Mouse (Mus musculus) liver, embryonic 15.5 days (tissue): Measurements from ENCODE around the gene Zbed6. TPM values are rescaled to one million over a fixed set of nuclear protein-coding genes. Genes with fewer than 3 reads are reported as not detected.

ENCODE experiments used
- ATAC-seq: fragments of 200-750 bp; cut with Nextera tagmentation; 2 replicates; pipeline ENCODE4 v1.8.0; 2017; ENCODE audit warnings: moderate number of reproducible peaks, mild to moderate bottlenecking, moderate library complexity; ENCODE audit not compliant: insufficient read depth
- H3K27ac ChIP-seq: fragments of 300-500 bp; sonication (generic); replicated peaks from 2 replicates; pipeline ENCODE4 v1.5.1; 2015; ENCODE audit warnings: mild to moderate bottlenecking, inconsistent platforms
- H3K27me3 ChIP-seq: fragments of 300-500 bp; sonication (generic); 2 replicates; pipeline ENCODE4 v1.6.1; 2015; ENCODE audit warnings: mild to moderate bottlenecking, inconsistent platforms
- H3K36me3 ChIP-seq: fragments of 300-500 bp; sonication (generic); replicated peaks from 2 replicates; pipeline ENCODE4 v1.6.1; 2015; ENCODE audit warnings: moderate library complexity, mild to moderate bottlenecking, inconsistent platforms
- H3K4me1 ChIP-seq: fragments of 300-500 bp; sonication (generic); replicated peaks from 2 replicates; pipeline ENCODE4 v1.6.1; 2015; ENCODE audit warnings: inconsistent platforms
- H3K4me2 ChIP-seq: fragments of 300-500 bp; sonication (generic); 2 replicates; pipeline ENCODE4 v1.6.1; 2015; ENCODE audit warnings: moderate library complexity, mild to moderate bottlenecking, inconsistent platforms
- H3K4me3 ChIP-seq: fragments of 300-500 bp; sonication (generic); replicated peaks from 2 replicates; pipeline ENCODE4 v1.5.1; 2015; ENCODE audit warnings: mild to moderate bottlenecking, inconsistent platforms
- H3K9ac ChIP-seq: fragments of 300-500 bp; sonication (generic); 2 replicates; pipeline ENCODE4 v1.6.1; 2015; ENCODE audit warnings: moderate library complexity, mild to moderate bottlenecking, inconsistent platforms
- H3K9me3 ChIP-seq: fragments of 300-500 bp; sonication (generic); replicated peaks from 2 replicates; pipeline ENCODE4 v1.6.1; 2016; ENCODE audit warnings: inconsistent platforms
- WGBS: fragments of 180-500 bp; shearing (Covaris S2); methylation state at CpG from one replicate; pipeline ENCODE4 v1.1.7; 2015; ENCODE audit warnings: mixed read lengths; ENCODE audit not compliant: insufficient replicate concordance; 5-methylcytosine and 5-hydroxymethylcytosine counted together
- polyA plus RNA-seq: library from polyadenylated mRNA; unstranded; fragments of >200 nt; fragmentation: Nextera tagmentation; extraction: Ambion mirVana; gene quantifications from 2 replicates; pipeline ENCODE4 v1.2.1, GENCODE M21; 2015

The Zbed6 gene
- polyA plus RNA-seq, 1 experiment from 2014 or later: not detected

DNA sequence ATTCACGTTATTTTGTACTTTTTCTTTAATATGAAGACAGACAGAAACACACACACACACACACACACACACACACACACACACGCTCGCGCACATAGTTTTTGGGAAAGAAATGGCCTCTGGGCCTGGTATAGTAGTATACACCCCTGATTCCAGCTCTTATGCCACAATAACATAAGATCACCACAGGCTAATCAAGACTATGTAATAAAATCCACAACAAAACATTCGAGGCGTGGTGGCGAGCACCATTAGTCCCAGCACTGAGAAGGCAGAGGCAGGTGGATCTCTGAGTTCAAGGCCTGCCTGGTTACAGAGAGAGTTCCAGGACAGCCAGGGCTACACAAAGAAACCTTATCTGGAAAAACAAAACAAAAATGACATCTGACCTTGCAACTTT, 2.3 kb upstream of the Zbed6 start:
- ATAC-seq: no peak
- no peaks in the 10 kb centered on the region for H3K9me3 ChIP-seq
- no peak overlapping the region for H3K4me3 ChIP-seq
- H3K36me3 ChIP-seq: peaks cover 17% of the 10 kb centered on the region
- 85% methylated on average over 7 of the region's 7 CpGs for WGBS
- H3K27ac ChIP-seq: no peak overlapping the region
- no peaks in the 10 kb centered on the region for H3K27me3 ChIP-seq
- H3K4me2 ChIP-seq: no peak overlapping the region
- H3K9ac ChIP-seq: no peak overlapping the region
- peaks cover 26% of the 10 kb centered on the region for H3K4me1 ChIP-seq

GRCm38 (mm10) chr1:133661203-133661933, 683 bp upstream of the Zbed6 start, which contains the start of gene Gm38394:
Gene Gm38394 (minus strand): TSS chr1:133661318.
- 2% methylated on average over 26 of the region's 26 CpGs for WGBS
- peak within 1 kb of the TSS; percentile 93 for H3K9ac ChIP-seq
- peak; percentile 99 for ATAC-seq
- H3K27me3 ChIP-seq: no peaks in the 10 kb centered on the region
- H3K4me3 ChIP-seq: peak within 1 kb of the TSS; percentile 90
- peak within 1 kb of the TSS; percentile 76 for H3K4me2 ChIP-seq
- H3K9me3 ChIP-seq: no peaks in the 10 kb centered on the region
- peaks cover 40% of the 10 kb centered on the region for H3K4me1 ChIP-seq
- H3K36me3 ChIP-seq: peaks cover 31% of the 10 kb centered on the region
- H3K27ac ChIP-seq: peak within 1 kb of the TSS; percentile 87

DNA sequence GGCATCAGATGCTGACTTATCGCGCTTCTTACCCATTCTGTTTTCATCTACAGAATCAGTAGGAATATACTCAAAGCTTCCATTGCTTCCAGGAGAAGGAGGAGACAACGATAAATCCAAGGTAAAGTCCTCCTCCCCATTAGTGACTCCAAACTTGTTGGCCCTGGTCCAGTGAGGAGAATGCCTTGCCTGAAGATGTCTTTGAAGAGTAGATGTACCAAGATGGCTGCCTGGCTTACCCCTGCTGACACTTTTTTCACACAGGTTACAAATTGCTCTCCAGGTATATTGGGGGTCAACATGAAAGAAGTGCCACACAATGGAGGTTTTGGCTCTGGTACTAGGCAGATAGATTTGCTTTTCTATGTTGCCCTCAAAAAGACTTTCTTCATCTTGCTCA, 1.8 kb downstream of the Zbed6 start:
- no peaks in the 10 kb centered on the region for H3K27me3 ChIP-seq
- WGBS: 92% methylated on average over 3 of the region's 3 CpGs

DNA sequence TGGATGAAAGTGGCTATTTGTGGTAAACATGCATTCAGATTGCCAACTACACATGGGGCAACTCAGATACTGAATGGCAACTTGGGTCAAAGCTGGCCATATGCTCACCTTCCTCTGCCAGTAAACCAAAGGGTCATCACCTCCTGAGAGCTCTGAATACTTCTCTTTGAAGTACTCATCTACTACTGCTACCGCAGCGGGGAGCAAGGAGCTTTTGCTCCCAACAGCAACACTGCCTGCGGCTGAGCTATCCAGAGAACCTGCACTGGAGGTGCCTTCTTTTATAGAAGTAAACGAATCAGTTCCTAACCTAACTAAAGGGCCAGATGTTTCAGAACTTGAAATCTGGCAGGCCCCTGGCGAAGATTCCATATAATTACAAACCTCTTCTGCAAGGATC, 3.9 kb downstream of the Zbed6 start:
- H3K27ac ChIP-seq: no peak overlapping the region
- no peaks in the 10 kb centered on the region for H3K9me3 ChIP-seq
- peaks cover 45% of the 10 kb centered on the region for H3K36me3 ChIP-seq
- H3K9ac ChIP-seq: no peak overlapping the region
- 74% methylated on average over 5 of the region's 5 CpGs for WGBS
- peaks cover 38% of the 10 kb centered on the region for H3K4me1 ChIP-seq
- H3K4me2 ChIP-seq: no peak overlapping the region
- H3K27me3 ChIP-seq: no peaks in the 10 kb centered on the region
- ATAC-seq: no peak
- no peak overlapping the region for H3K4me3 ChIP-seq

More for the DNA sequence above, 1.8 kb downstream of the Zbed6 start:
- no peak for ATAC-seq
- Histone ChIP-seq H3K4me1 (peaks cover 41% of the 10 kb centered on the region), H3K36me3 (peaks cover 41% of the 10 kb centered on the region), H3K4me3 (no peak overlapping the region), H3K9me3 (no peaks in the 10 kb centered on the region), H3K27ac (no peak overlapping the region), H3K4me2 (no peak overlapping the region), H3K9ac (no peak overlapping the region)

GRCm38 (mm10) chr1:133653033-133653432, 7.7 kb downstream of the Zbed6 start:
- Histone ChIP-seq H3K4me3 (no peak overlapping the region), H3K4me2 (no peak overlapping the region), H3K9ac (no peak overlapping the region), H3K27me3 (no peaks in the 10 kb centered on the region), H3K27ac (no peak overlapping the region), H3K36me3 (peaks cover 44% of the 10 kb centered on the region), H3K4me1 (peaks cover 30% of the 10 kb centered on the region), H3K9me3 (no peaks in the 10 kb centered on the region)
- 88% methylated on average over 1 of the region's 1 CpGs for WGBS
- no peak for ATAC-seq

DNA sequence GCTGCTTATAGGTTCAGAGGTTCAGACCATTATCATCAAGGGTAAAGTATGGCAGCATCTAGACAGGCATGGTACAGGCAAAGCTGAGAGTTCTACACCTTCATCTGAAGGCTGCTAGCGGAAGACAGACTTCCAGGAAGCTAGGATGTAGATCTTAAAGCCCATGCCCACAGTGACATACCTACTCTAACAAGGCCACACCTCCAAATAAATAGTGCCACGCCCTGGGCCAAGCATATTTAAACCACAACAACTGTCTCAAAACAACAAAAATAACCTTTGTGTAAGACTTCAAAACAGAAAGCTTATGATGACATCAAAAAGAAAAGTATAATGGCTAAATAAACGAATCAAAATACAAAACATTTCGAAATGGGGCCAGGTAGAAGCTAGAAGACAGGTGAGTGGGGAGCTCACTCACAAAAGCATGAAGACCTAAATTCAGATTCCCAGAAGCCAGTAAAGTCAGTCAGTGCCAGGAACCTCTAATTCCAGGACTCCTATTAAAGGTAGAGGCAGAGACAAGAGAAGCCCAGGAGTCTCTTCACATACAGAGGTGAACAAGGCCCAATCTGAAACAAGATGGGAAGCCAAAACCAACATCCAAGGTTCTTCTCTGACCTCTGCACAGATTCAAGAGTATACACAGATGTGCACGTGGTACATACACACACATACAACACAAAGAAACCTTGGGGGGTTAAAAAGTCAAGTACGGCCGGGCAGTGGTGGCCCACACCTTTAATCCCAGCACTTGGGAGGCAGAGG, 10.2 kb downstream of the Zbed6 start:
- Histone ChIP-seq H3K27ac (no peak overlapping the region), H3K9me3 (no peaks in the 10 kb centered on the region), H3K9ac (no peak overlapping the region), H3K27me3 (no peaks in the 10 kb centered on the region), H3K4me2 (no peak overlapping the region), H3K4me1 (peaks cover 14% of the 10 kb centered on the region; the same call in 1 of the 2 replicates), H3K4me3 (no peak overlapping the region), H3K36me3 (peaks cover 47% of the 10 kb centered on the region)
- 83% methylated on average over 7 of the region's 7 CpGs for WGBS
- ATAC-seq: no peak

- 86% methylated on average over 5 of the region's 5 CpGs for WGBS
Measured at GRCm38 (mm10) chr1:133645652-133646051, 15.0 kb downstream of the Zbed6 start.

GRCm38 (mm10) chr1:133641163-133641562, 19.5 kb downstream of the Zbed6 start:
- no peaks in the 10 kb centered on the region for H3K9me3 ChIP-seq
- H3K36me3 ChIP-seq: peaks cover 97% of the 10 kb centered on the region
- WGBS: 86% methylated on average over 2 of the region's 2 CpGs
- H3K4me2 ChIP-seq: no peak overlapping the region
- H3K27me3 ChIP-seq: no peaks in the 10 kb centered on the region
- H3K4me1 ChIP-seq: no peaks in the 10 kb centered on the region
- H3K27ac ChIP-seq: no peak overlapping the region
- ATAC-seq: no peak
- H3K4me3 ChIP-seq: no peak overlapping the region
- H3K9ac ChIP-seq: no peak overlapping the region

More at GRCm38 (mm10) chr1:133645652-133646051, 15.0 kb downstream of the Zbed6 start:
- ATAC-seq: no peak
- H3K9me3 ChIP-seq: no peaks in the 10 kb centered on the region
- H3K27me3 ChIP-seq: no peaks in the 10 kb centered on the region
- H3K4me3 ChIP-seq: no peak overlapping the region
- peaks cover 78% of the 10 kb centered on the region for H3K36me3 ChIP-seq
- no peak overlapping the region for H3K4me2 ChIP-seq
- H3K9ac ChIP-seq: no peak overlapping the region
- no peak overlapping the region for H3K27ac ChIP-seq
- H3K4me1 ChIP-seq: 0 out of 2 replicates have a peak, but pooled peaks cover 10% of the 10 kb centered on the region

DNA sequence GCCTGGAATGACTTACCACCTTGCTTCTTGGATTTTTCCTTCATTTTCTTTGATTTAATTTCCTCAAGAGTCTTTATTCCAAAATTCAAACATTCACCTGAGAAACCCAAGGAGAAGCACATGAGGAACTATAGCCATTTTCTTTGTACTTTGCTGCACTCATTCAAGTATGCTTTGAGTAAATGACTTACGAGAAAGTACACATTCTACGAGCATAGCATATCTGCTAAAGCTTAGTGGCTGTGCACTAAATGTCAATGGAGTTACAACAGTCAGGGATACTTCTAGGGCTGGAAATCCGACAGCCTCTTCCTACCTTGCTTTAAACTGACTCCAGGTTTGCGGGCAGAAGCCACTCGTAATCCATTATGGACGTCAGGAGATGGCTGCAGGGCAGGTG, 22.2 kb downstream of the Zbed6 start:
- H3K27me3 ChIP-seq: no peaks in the 10 kb centered on the region

DNA sequence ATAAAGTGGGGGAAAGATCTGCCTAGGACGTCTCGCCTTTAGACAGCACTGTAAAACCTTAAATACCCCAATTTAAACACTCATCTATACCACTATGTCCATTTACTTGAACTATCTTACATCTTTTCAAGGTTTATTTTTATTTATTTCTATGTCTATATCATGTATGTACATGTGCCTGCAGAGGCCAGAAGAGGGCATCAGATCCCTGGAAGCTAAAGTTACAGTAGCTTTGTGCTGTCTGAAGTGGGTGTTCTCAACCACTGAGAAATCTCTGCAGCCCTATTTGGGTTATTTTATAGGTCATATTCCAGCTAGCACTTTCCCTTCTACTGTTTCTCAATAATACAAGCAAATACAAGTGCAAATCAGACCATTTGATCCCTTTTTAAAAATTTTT, 28.5 kb downstream of the Zbed6 start:
- H3K4me1 ChIP-seq: no peaks in the 10 kb centered on the region
- WGBS: 80% methylated on average over 2 of the region's 2 CpGs
- no peaks in the 10 kb centered on the region for H3K27me3 ChIP-seq
- no peak overlapping the region for H3K27ac ChIP-seq
- ATAC-seq: no peak
- H3K9me3 ChIP-seq: no peaks in the 10 kb centered on the region
- peaks cover 90% of the 10 kb centered on the region for H3K36me3 ChIP-seq
- no peak overlapping the region for H3K4me3 ChIP-seq
- H3K4me2 ChIP-seq: no peak overlapping the region
- no peak overlapping the region for H3K9ac ChIP-seq

More for the DNA sequence above, 22.2 kb downstream of the Zbed6 start:
- H3K36me3 ChIP-seq: peaks cover 96% of the 10 kb centered on the region
- H3K9ac ChIP-seq: no peak overlapping the region
- no peak overlapping the region for H3K27ac ChIP-seq
- no peak overlapping the region for H3K4me3 ChIP-seq
- no peaks in the 10 kb centered on the region for H3K4me1 ChIP-seq
- no peak overlapping the region for H3K4me2 ChIP-seq
- no peak for ATAC-seq
- WGBS: 85% methylated on average over 6 of the region's 6 CpGs
- H3K9me3 ChIP-seq: no peaks in the 10 kb centered on the region

DNA sequence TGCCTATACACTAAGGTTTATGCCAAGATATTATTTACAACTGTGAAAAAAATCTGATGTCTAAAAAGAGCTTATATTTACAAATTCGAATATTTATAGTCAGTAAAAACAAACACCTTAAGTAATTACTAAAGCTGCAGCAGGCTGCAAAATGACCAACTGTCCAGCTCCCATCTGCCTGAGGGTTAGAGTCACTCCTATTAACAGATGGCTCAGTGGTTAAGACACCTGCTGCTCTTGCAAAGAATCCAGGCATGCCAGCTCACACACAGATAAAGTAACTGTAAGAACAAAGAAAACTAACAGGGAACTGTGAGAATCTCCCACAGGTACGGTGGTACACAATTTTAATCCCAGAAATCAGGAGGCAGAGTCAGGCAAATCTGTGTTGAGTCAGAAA, 35.6 kb downstream of the Zbed6 start:
- WGBS: 64% methylated on average over 2 of the region's 2 CpGs
- H3K4me3 ChIP-seq: no peak overlapping the region
- H3K9ac ChIP-seq: no peak overlapping the region
- H3K27ac ChIP-seq: no peak overlapping the region
- H3K4me1 ChIP-seq: no peaks in the 10 kb centered on the region
- no peaks in the 10 kb centered on the region for H3K9me3 ChIP-seq
- H3K27me3 ChIP-seq: no peaks in the 10 kb centered on the region
- peaks cover 89% of the 10 kb centered on the region for H3K36me3 ChIP-seq
- no peak for ATAC-seq
- no peak overlapping the region for H3K4me2 ChIP-seq
